Mouse (Mus musculus) hindbrain, postnatal 0 days (tissue): ENCODE measurements at regions not wholly inside any gene's neighbourhood (a gene's known extent, or its start where the extent isn't known, plus 50 kb on each side); places are given as distances from the start of the nearest gene placed in this dataset.

Source experiments
- ATAC-seq: fragments of 200-750 bp; cut with Nextera tagmentation; 2 replicates; pipeline ENCODE4 v1.8.0; 2017; ENCODE audit warnings: mild to moderate bottlenecking, moderate TSS enrichment, moderate library complexity
- DNase-seq: peaks from one replicate; pipeline ENCODE4 v3.0.0-alpha.2; 2015; ENCODE audit warnings: low spot score
- H3K27ac ChIP-seq: fragments of 300-500 bp; sonication (generic); 2 replicates; pipeline ENCODE4 v1.5.1; 2014; ENCODE audit warnings: mild to moderate bottlenecking
- H3K27me3 ChIP-seq: fragments of 300-500 bp; sonication (generic); 2 replicates; pipeline ENCODE4 v1.6.1; 2014; ENCODE audit warnings: low read length, mixed read lengths; ENCODE audit not compliant: insufficient read depth
- H3K36me3 ChIP-seq: fragments of 300-500 bp; sonication (generic); 2 replicates; pipeline ENCODE4 v1.6.1; 2014; ENCODE audit warnings: low read length, mixed read lengths; ENCODE audit not compliant: insufficient read depth
- H3K4me1 ChIP-seq: fragments of 300-500 bp; sonication (generic); 2 replicates; pipeline ENCODE4 v1.6.1; 2014; ENCODE audit warnings: antibody characterized with exemption, low read length, mixed read lengths; ENCODE audit not compliant: insufficient read depth
- H3K4me2 ChIP-seq: fragments of 300-500 bp; sonication (generic); 2 replicates; pipeline ENCODE4 v1.6.1; 2014; ENCODE audit warnings: low read depth, mild to moderate bottlenecking, low read length, moderate library complexity, mixed read lengths
- H3K4me3 ChIP-seq: fragments of 300-500 bp; sonication (generic); 2 replicates; pipeline ENCODE4 v1.5.1; 2014; ENCODE audit warnings: low read length
- H3K9ac ChIP-seq: fragments of 300-500 bp; sonication (generic); replicated peaks from 2 replicates; pipeline ENCODE4 v1.6.1; 2014; ENCODE audit warnings: mild to moderate bottlenecking, low read length, moderate library complexity, mixed read lengths
- H3K9me3 ChIP-seq: fragments of 300-500 bp; sonication (generic); 2 replicates; pipeline ENCODE4 v1.6.1; 2016; ENCODE audit warnings: low read length, mixed read lengths
- CTCF ChIP-seq: IDR thresholded peaks from 2 replicates; pipeline ENCODE4 v1.5.1; 2016; ENCODE audit warnings: antibody characterized with exemption, control low read depth, low read depth
- WGBS: fragments of 180-500 bp; shearing (Covaris S2); extraction: QIAGEN DNeasy Blood & Tissue Kit; methylation state at CpG from one replicate; pipeline ENCODE4 v1.1.7; 2014; 5-methylcytosine and 5-hydroxymethylcytosine counted together

GRCm38 (mm10) chr17:84873554-84873953 lies 83.0 kb upstream of the Lrpprc start:
- peak; percentile 35 for DNase-seq

GRCm38 (mm10) chr17:84874494-84874893 lies 82.0 kb upstream of the Ppm1b start:
- TF ChIP-seq CTCF, result no peak

More at GRCm38 (mm10) chr17:84873554-84873953, 83.0 kb upstream of the Lrpprc start:
- TF ChIP-seq CTCF, result no peak
- H3K4me3 ChIP-seq, result no peak overlapping the region
- no peak overlapping the region for H3K27ac ChIP-seq
- no peaks in the 10 kb centered on the region for H3K27me3 ChIP-seq
- no peaks in the 10 kb centered on the region for H3K9me3 ChIP-seq
- no peak for ATAC-seq
- 60% methylated on average over 7 of the region's 7 CpGs for WGBS
- no peak overlapping the region for H3K9ac ChIP-seq
- no peaks in the 10 kb centered on the region for H3K36me3 ChIP-seq
- no peaks in the 10 kb centered on the region for H3K4me1 ChIP-seq
- H3K4me2 ChIP-seq, result no peak overlapping the region

DNA sequence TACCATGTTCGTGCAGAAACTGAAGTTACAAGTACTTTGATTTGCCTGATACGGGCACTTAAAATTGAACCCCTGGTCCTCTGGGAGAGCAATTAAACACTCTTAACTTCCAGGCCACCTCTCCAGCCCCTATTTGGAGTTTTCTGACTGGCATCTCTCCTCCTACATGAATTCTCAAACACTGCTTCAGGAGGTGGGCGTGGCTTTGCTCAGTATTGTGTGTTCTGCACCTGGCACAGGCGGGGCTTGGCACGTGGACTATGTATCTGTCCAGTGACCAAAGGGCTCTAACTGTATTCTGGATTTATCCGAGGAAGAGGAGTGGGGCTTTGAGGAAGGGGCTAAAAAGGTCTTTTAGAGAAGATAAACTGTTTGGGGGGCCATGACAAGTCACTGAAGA lies 81.5 kb upstream of the Ppm1b start:
- H3K4me3 ChIP-seq, result no peak overlapping the region
- H3K9ac ChIP-seq, result no peak overlapping the region
- no peak for DNase-seq
- H3K4me1 ChIP-seq, result no peaks in the 10 kb centered on the region
- H3K4me2 ChIP-seq, result no peak overlapping the region
- H3K27me3 ChIP-seq, result no peaks in the 10 kb centered on the region
- H3K36me3 ChIP-seq, result no peaks in the 10 kb centered on the region
- no peaks in the 10 kb centered on the region for H3K9me3 ChIP-seq
- no peak for ATAC-seq
- H3K27ac ChIP-seq, result no peak overlapping the region
- WGBS, result 82% methylated on average over 6 of the region's 6 CpGs
- TF ChIP-seq CTCF, result no peak

More at GRCm38 (mm10) chr17:84874494-84874893, 82.0 kb upstream of the Ppm1b start:
- DNase-seq, result no peak
- Histone ChIP-seq H3K27me3 (no peaks in the 10 kb centered on the region), H3K4me3 (no peak overlapping the region), H3K36me3 (no peaks in the 10 kb centered on the region), H3K27ac (no peak overlapping the region), H3K9me3 (no peaks in the 10 kb centered on the region), H3K4me2 (no peak overlapping the region), H3K4me1 (no peaks in the 10 kb centered on the region), H3K9ac (no peak overlapping the region)
- no peak for ATAC-seq
- 75% methylated on average over 6 of the region's 6 CpGs for WGBS

DNA sequence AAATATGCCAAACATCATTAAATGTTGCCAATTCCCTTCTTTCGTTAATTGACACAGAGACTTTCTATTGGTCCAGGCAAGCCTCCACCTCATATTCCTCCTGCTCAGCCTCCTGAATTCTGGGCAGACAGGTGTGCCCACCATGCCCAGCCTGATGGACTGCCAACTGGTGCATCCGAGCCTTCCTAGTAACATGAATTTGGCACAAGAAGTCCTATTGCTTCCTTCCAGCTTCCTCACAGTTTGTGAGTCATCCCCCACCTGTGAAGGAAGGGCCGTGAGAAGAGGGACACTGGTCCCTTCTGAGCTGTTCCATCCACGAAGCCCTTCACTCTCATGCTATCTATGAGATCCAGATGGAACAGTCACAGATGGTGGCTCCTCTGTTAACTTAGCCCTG lies 80.5 kb upstream of the Ppm1b start:
- no peaks in the 10 kb centered on the region for H3K4me1 ChIP-seq
- no peaks in the 10 kb centered on the region for H3K27me3 ChIP-seq
- no peak for ATAC-seq
- no peak overlapping the region for H3K27ac ChIP-seq
- H3K4me3 ChIP-seq, result no peak overlapping the region
- 80% methylated on average over 4 of the region's 4 CpGs for WGBS
- no peaks in the 10 kb centered on the region for H3K36me3 ChIP-seq
- no peak overlapping the region for H3K9ac ChIP-seq
- H3K4me2 ChIP-seq, result no peak overlapping the region
- no peak for TF ChIP-seq CTCF
- H3K9me3 ChIP-seq, result no peaks in the 10 kb centered on the region
- no peak for DNase-seq

DNA sequence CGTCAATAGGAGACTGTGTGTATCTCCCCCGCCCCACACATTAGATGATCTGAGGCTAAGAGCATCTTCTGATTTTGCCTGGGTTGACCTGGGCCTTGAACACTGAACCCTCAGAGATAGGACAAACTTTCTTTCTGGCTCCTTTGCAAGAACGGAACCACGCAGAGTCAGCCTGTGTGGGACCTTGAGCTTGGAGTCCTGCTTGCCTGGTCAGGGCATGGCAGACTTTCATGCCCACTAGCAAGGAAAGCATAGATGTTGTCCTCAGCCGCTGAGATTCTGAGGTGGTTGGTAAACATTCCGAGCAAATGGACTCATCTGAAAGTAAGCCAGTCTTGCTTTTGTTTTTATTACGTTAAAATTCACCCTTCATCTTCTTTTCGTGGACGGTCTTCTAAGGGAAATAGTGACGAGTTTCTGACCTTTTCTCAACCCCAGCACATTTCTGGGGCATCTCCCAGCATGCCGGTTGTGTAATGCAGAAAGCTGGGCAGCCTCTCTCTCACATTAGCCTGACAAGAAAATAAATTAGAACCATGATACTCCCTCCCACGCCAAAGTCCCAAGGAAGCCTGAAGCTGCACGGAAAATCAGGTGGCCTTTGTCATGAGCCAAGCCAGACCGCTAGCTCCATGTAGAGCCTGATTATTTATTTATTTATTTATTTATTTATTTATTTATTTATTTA lies 79.2 kb upstream of the Ppm1b start:
- WGBS, result 70% methylated on average over 14 of the region's 14 CpGs
- peak; percentile 4 for DNase-seq
- Histone ChIP-seq H3K27me3 (no peaks in the 10 kb centered on the region), H3K36me3 (no peaks in the 10 kb centered on the region), H3K27ac (no peak overlapping the region), H3K4me2 (no peak overlapping the region), H3K4me3 (no peak overlapping the region), H3K9me3 (no peaks in the 10 kb centered on the region), H3K4me1 (no peaks in the 10 kb centered on the region), H3K9ac (no peak overlapping the region)
- TF ChIP-seq CTCF, result no peak
- peak; percentile 67 for ATAC-seq

GRCm38 (mm10) chr17:84877864-84878224 lies 78.7 kb upstream of the Ppm1b start:
- H3K4me3 ChIP-seq, result no peak overlapping the region
- TF ChIP-seq CTCF, result peak; percentile 92
- H3K9ac ChIP-seq, result no peak overlapping the region
- H3K36me3 ChIP-seq, result no peaks in the 10 kb centered on the region
- no peak overlapping the region for H3K27ac ChIP-seq
- no peaks in the 10 kb centered on the region for H3K9me3 ChIP-seq
- 0 out of 2 replicates have a peak overlapping the region, but pooled peaks have one; percentile 19 for H3K4me2 ChIP-seq
- H3K4me1 ChIP-seq, result no peaks in the 10 kb centered on the region
- ATAC-seq (peak; percentile 69), DNase-seq (peak; percentile 86)
- 21% methylated on average over 10 of the region's 10 CpGs for WGBS
- no peaks in the 10 kb centered on the region for H3K27me3 ChIP-seq

DNA sequence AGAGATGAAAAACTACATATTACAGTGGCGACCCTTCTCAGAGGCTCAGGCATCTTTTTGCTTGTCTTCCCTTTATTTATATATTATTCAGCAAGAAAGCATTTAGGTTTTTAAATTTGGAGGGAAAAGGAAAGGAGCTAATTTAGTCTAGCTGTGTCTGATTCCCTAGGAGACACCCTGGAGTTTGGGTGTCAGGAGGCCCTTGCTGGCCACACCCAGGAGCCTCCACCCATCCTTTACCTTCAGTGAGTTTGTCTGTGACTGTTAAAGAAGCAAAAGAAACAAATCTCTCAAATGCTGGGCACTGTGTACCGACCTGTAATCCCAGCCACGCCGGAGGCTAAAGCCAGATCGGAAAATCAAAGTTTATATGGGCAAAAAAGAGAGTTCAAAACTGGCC lies 78.2 kb upstream of the Ppm1b start:
- 0 out of 2 replicates have a peak overlapping the region, but pooled peaks have one; percentile 19 for H3K4me2 ChIP-seq
- H3K4me3 ChIP-seq, result no peak overlapping the region
- no peak overlapping the region for H3K9ac ChIP-seq
- H3K27ac ChIP-seq, result no peak overlapping the region
- no peaks in the 10 kb centered on the region for H3K9me3 ChIP-seq
- DNase-seq, result no peak
- TF ChIP-seq CTCF, result no peak
- no peaks in the 10 kb centered on the region for H3K27me3 ChIP-seq
- no peaks in the 10 kb centered on the region for H3K36me3 ChIP-seq
- no peaks in the 10 kb centered on the region for H3K4me1 ChIP-seq
- WGBS, result 89% methylated on average over 5 of the region's 5 CpGs
- ATAC-seq, result no peak
